Mouse (Mus musculus) limb, embryonic 15.5 days (tissue): Measurements from ENCODE around the gene Rpp38. TPM values are rescaled to one million over a fixed set of nuclear protein-coding genes. Genes with fewer than 3 reads are reported as not detected.
A peak's percentile ranks its signal among the peaks of the same experiment; 100 is the strongest.

Experiments
- ATAC-seq: fragments of 200-750 bp; cut with Nextera tagmentation; 2 replicates; pipeline ENCODE4 v1.8.0; 2017; ENCODE audit warnings: low read depth, moderate TSS enrichment; ENCODE audit not compliant: insufficient number of reproducible peaks, low FRiP score, low TSS enrichment
- H3K27ac ChIP-seq: fragments of 300-500 bp; sonication (generic); 2 replicates; pipeline ENCODE4 v1.5.1; 2015; ENCODE audit warnings: moderate library complexity, mild to moderate bottlenecking, inconsistent platforms
- H3K27me3 ChIP-seq: fragments of 300-500 bp; sonication (generic); 2 replicates; pipeline ENCODE4 v1.6.1; 2015; ENCODE audit warnings: inconsistent platforms
- H3K36me3 ChIP-seq: fragments of 300-500 bp; sonication (generic); 2 replicates; pipeline ENCODE4 v1.6.1; 2015; ENCODE audit warnings: inconsistent platforms
- H3K4me1 ChIP-seq: fragments of 300-500 bp; sonication (generic); 2 replicates; pipeline ENCODE4 v1.6.1; 2015; ENCODE audit warnings: inconsistent platforms
- H3K4me2 ChIP-seq: fragments of 300-500 bp; sonication (generic); 2 replicates; pipeline ENCODE4 v1.6.1; 2015; ENCODE audit warnings: mild to moderate bottlenecking, inconsistent platforms
- H3K4me3 ChIP-seq: fragments of 300-500 bp; sonication (generic); 2 replicates; pipeline ENCODE4 v1.5.1; 2015; ENCODE audit warnings: mild to moderate bottlenecking, inconsistent platforms
- H3K9ac ChIP-seq: fragments of 300-500 bp; sonication (generic); 2 replicates; pipeline ENCODE4 v1.6.1; 2015; ENCODE audit warnings: inconsistent platforms
- H3K9me3 ChIP-seq: fragments of 300-500 bp; sonication (generic); 2 replicates; pipeline ENCODE4 v1.6.1; 2016; ENCODE audit warnings: inconsistent platforms
- WGBS: fragments of 180-500 bp; shearing (Covaris S2); methylation state at CpG from one replicate; pipeline ENCODE4 v1.1.7; 2015; 5-methylcytosine and 5-hydroxymethylcytosine counted together
- polyA plus RNA-seq: library from polyadenylated mRNA; unstranded; fragments of >200 nt; fragmentation: Nextera tagmentation; extraction: Ambion mirVana; gene quantifications from 2 replicates; pipeline ENCODE4 v1.2.1, GENCODE M21; 2015

Rpp38 gene
- polyA plus RNA-seq, 1 experiment from 2014 or later, result 20.7 TPM

GRCm38 (mm10) chr2:3331071-3331703 lies 1.3 kb downstream of the Rpp38 start:
- no peak overlapping the region for H3K27ac ChIP-seq
- peak overlapping the region; percentile 67 for H3K4me2 ChIP-seq
- ATAC-seq, result no peak
- 80% methylated on average over 5 of the region's 5 CpGs for WGBS
- peaks cover 16% of the 10 kb centered on the region for H3K4me1 ChIP-seq
- no peak overlapping the region; the same call in 1 of the 2 replicates for H3K9ac ChIP-seq
- no peaks in the 10 kb centered on the region for H3K9me3 ChIP-seq
- peaks cover 9% of the 10 kb centered on the region for H3K27me3 ChIP-seq
- H3K4me3 ChIP-seq, result peak overlapping the region; percentile 77
- peaks cover 18% of the 10 kb centered on the region for H3K36me3 ChIP-seq

GRCm38 (mm10) chr2:3327351-3327750 lies 5.1 kb downstream of the Rpp38 start:
- Histone ChIP-seq H3K36me3 (peaks cover 45% of the 10 kb centered on the region), H3K4me1 (peaks cover 7% of the 10 kb centered on the region), H3K9me3 (no peaks in the 10 kb centered on the region), H3K27me3 (no peaks in the 10 kb centered on the region), H3K4me3 (no peak overlapping the region), H3K4me2 (no peak overlapping the region), H3K27ac (no peak overlapping the region), H3K9ac (no peak overlapping the region)
- 50% methylated on average over 1 of the region's 1 CpGs for WGBS
- no peak for ATAC-seq

GRCm38 (mm10) chr2:3326547-3326946 lies 5.9 kb downstream of the Rpp38 start:
- Histone ChIP-seq H3K4me3 (no peak overlapping the region), H3K4me1 (peaks cover 6% of the 10 kb centered on the region), H3K9me3 (no peaks in the 10 kb centered on the region), H3K27ac (no peak overlapping the region), H3K4me2 (no peak overlapping the region), H3K27me3 (no peaks in the 10 kb centered on the region), H3K36me3 (peaks cover 49% of the 10 kb centered on the region), H3K9ac (no peak overlapping the region)
- WGBS, result 95% methylated on average over 1 of the region's 1 CpGs
- ATAC-seq, result no peak

GRCm38 (mm10) chr2:3324381-3325130 lies 7.9 kb downstream of the Rpp38 start:
- H3K4me1 ChIP-seq, result no peaks in the 10 kb centered on the region
- H3K9ac ChIP-seq, result no peak overlapping the region
- no peak for ATAC-seq
- no peak overlapping the region for H3K4me3 ChIP-seq
- no peaks in the 10 kb centered on the region for H3K27me3 ChIP-seq
- H3K36me3 ChIP-seq, result peaks cover 53% of the 10 kb centered on the region
- H3K9me3 ChIP-seq, result no peaks in the 10 kb centered on the region
- H3K4me2 ChIP-seq, result no peak overlapping the region
- no peak overlapping the region for H3K27ac ChIP-seq
- 92% methylated on average over 7 of the region's 7 CpGs for WGBS

- 78% methylated on average over 2 of the region's 2 CpGs for WGBS
- H3K36me3 ChIP-seq, result peaks cover 51% of the 10 kb centered on the region
- no peak for ATAC-seq
These were observed 9.3 kb downstream of the Rpp38 start for GRCm38 (mm10) chr2:3323132-3323531.

GRCm38 (mm10) chr2:3305426-3306025 lies 26.9 kb downstream of the Rpp38 start:
- Histone ChIP-seq H3K4me2 (no peak overlapping the region), H3K9me3 (no peaks in the 10 kb centered on the region), H3K4me1 (no peaks in the 10 kb centered on the region), H3K27me3 (no peaks in the 10 kb centered on the region), H3K9ac (no peak overlapping the region), H3K36me3 (peaks cover 16% of the 10 kb centered on the region), H3K4me3 (no peak overlapping the region), H3K27ac (no peak overlapping the region)
- ATAC-seq, result no peak
- WGBS, result 59% methylated on average over 3 of the region's 3 CpGs

More at GRCm38 (mm10) chr2:3323132-3323531, 9.3 kb downstream of the Rpp38 start:
- no peak overlapping the region for H3K27ac ChIP-seq
- H3K27me3 ChIP-seq, result no peaks in the 10 kb centered on the region
- no peak overlapping the region for H3K4me2 ChIP-seq
- H3K4me3 ChIP-seq, result no peak overlapping the region
- no peak overlapping the region for H3K9ac ChIP-seq
- H3K9me3 ChIP-seq, result no peaks in the 10 kb centered on the region
- H3K4me1 ChIP-seq, result no peaks in the 10 kb centered on the region

GRCm38 (mm10) chr2:3295826-3296225 lies 36.6 kb downstream of the Rpp38 start:
- WGBS, result 87% methylated on average over 7 of the region's 7 CpGs
- no peak overlapping the region for H3K27ac ChIP-seq
- no peak overlapping the region for H3K4me2 ChIP-seq
- H3K9ac ChIP-seq, result no peak overlapping the region
- no peaks in the 10 kb centered on the region for H3K4me1 ChIP-seq
- ATAC-seq, result no peak
- H3K27me3 ChIP-seq, result no peaks in the 10 kb centered on the region
- no peaks in the 10 kb centered on the region for H3K9me3 ChIP-seq
- no peak overlapping the region for H3K4me3 ChIP-seq
- no peaks in the 10 kb centered on the region for H3K36me3 ChIP-seq

- H3K9me3 ChIP-seq, result no peaks in the 10 kb centered on the region
- 84% methylated on average over 1 of the region's 1 CpGs for WGBS
- H3K9ac ChIP-seq, result no peak overlapping the region
- H3K36me3 ChIP-seq, result no peaks in the 10 kb centered on the region
- no peaks in the 10 kb centered on the region for H3K27me3 ChIP-seq
- no peak for ATAC-seq
- H3K4me1 ChIP-seq, result no peaks in the 10 kb centered on the region
- no peak overlapping the region for H3K27ac ChIP-seq
- H3K4me2 ChIP-seq, result no peak overlapping the region
- H3K4me3 ChIP-seq, result no peak overlapping the region
These were observed 40.3 kb downstream of the Rpp38 start for GRCm38 (mm10) chr2:3292170-3292569.

DNA sequence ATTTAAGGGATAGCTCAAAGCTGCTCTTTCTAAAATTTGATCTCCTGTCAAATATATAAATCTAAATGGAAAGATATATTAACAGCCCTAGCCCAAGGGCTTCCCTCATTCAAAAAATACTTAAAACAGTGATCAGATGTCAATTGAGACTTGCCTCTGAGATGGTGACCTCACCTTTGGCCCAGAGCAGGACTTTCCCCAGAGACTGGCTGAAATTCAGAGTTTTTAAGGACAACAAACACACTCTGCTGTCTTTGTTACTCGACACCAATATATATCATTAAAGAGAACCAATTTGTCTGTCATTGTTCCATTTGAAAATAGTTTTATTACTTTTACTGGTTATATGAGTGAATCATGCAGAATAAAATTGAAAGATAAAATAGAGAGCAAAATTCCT lies 42.9 kb downstream of the Rpp38 start:
- no peak overlapping the region for H3K27ac ChIP-seq
- no peaks in the 10 kb centered on the region; the same call in 1 of the 2 replicates for H3K4me1 ChIP-seq
- no peak overlapping the region for H3K4me3 ChIP-seq
- 81% methylated on average over 1 of the region's 1 CpGs for WGBS
- H3K9ac ChIP-seq, result no peak overlapping the region
- no peaks in the 10 kb centered on the region for H3K36me3 ChIP-seq
- no peaks in the 10 kb centered on the region for H3K9me3 ChIP-seq
- ATAC-seq, result no peak
- H3K27me3 ChIP-seq, result no peaks in the 10 kb centered on the region
- no peak overlapping the region for H3K4me2 ChIP-seq

GRCm38 (mm10) chr2:3286243-3286642 lies 46.2 kb downstream of the Rpp38 start:
- Histone ChIP-seq H3K36me3 (no peaks in the 10 kb centered on the region), H3K4me3 (no peak overlapping the region), H3K4me1 (peaks cover 11% of the 10 kb centered on the region; the same call in 1 of the 2 replicates), H3K27ac (no peak overlapping the region), H3K9ac (no peak overlapping the region), H3K9me3 (no peaks in the 10 kb centered on the region), H3K4me2 (no peak overlapping the region), H3K27me3 (no peaks in the 10 kb centered on the region)
- no peak for ATAC-seq
- WGBS, result 71% methylated on average over 2 of the region's 2 CpGs

DNA sequence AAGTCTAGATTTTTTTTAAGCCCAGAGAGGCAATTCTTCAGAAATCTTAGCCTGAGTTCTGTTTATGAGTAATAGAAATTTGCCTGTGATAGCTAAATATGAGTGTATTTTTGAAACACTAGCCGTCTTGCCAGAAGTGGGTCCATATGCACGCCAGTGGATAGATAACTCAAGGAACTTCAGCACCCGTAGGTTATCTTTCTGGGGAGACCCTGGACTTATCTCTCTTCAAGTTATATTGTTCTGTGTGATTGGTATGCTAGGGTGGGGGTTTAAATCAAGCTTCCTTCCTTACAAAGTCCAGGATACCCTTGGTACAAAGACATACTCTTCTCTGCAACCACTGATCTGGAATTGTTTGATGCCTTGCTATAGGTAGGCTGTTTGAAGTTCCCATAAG lies 46.7 kb downstream of the Rpp38 start:
- Histone ChIP-seq H3K9me3 (no peaks in the 10 kb centered on the region), H3K36me3 (no peaks in the 10 kb centered on the region), H3K27me3 (no peaks in the 10 kb centered on the region), H3K9ac (no peak overlapping the region), H3K27ac (no peak overlapping the region), H3K4me3 (no peak overlapping the region), H3K4me1 (peaks cover 11% of the 10 kb centered on the region; the same call in 1 of the 2 replicates), H3K4me2 (no peak overlapping the region)
- no peak for ATAC-seq
- 83% methylated on average over 3 of the region's 3 CpGs for WGBS

DNA sequence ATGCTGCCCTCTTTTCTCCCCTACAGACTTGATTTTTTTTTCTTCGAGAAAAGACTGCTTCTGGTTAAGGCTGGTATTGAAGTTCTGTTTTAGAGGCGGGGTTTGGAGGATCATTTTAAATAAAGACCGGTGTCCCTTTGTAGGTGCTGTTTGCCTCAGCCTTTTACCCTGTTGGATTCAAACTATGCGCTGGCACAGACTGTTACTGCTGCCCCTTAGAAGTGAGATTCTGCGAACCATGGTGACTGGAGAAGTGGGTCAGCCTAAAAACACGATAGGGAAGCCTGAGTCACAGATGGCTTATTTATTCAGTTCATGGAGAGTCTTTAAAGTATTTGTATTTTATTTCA lies 47.3 kb downstream of the Rpp38 start:
- H3K27ac ChIP-seq, result peak overlapping the region; percentile 91

More for the DNA sequence above, 47.3 kb downstream of the Rpp38 start:
- no peaks in the 10 kb centered on the region for H3K36me3 ChIP-seq
- peak overlapping the region; percentile 71 for H3K9ac ChIP-seq
- 3% methylated on average over 6 of the region's 6 CpGs for WGBS
- H3K4me3 ChIP-seq, result peak overlapping the region; percentile 98
- peaks cover 11% of the 10 kb centered on the region; the same call in 1 of the 2 replicates for H3K4me1 ChIP-seq
- H3K4me2 ChIP-seq, result peak overlapping the region; percentile 81
- no peak for ATAC-seq
- no peaks in the 10 kb centered on the region for H3K27me3 ChIP-seq
- H3K9me3 ChIP-seq, result no peaks in the 10 kb centered on the region
